Mouse (Mus musculus) hindbrain, embryonic 14.5 days (tissue): ENCODE results near the gene Abcg4. TPM values are rescaled to one million over a fixed set of nuclear protein-coding genes. Genes with fewer than 3 reads are reported as not detected.

ENCODE experiments used
- ATAC-seq: fragments of 200-750 bp; cut with Nextera tagmentation; 2 replicates; pipeline ENCODE4 v1.8.0; 2017; ENCODE audit warnings: moderate number of reproducible peaks, mild to moderate bottlenecking, moderate TSS enrichment, moderate library complexity; ENCODE audit not compliant: low FRiP score
- DNase-seq: peaks from one replicate; pipeline ENCODE4 v3.0.0-alpha.2; 2015; ENCODE audit warnings: low spot score
- H3K27ac ChIP-seq: fragments of 300-500 bp; sonication (generic); 2 replicates; pipeline ENCODE4 v1.5.1; 2014; ENCODE audit warnings: mild to moderate bottlenecking, moderate library complexity
- H3K27me3 ChIP-seq: fragments of 300-500 bp; sonication (generic); 2 replicates; pipeline ENCODE4 v1.6.1; 2014; ENCODE audit warnings: mild to moderate bottlenecking, low read length, mixed read lengths; ENCODE audit not compliant: control insufficient read depth, insufficient read depth
- H3K36me3 ChIP-seq: fragments of 300-500 bp; sonication (generic); replicated peaks from 2 replicates; pipeline ENCODE4 v1.6.1; 2014; ENCODE audit not compliant: control insufficient read depth, insufficient read depth
- H3K4me1 ChIP-seq: fragments of 300-500 bp; sonication (generic); replicated peaks from 2 replicates; pipeline ENCODE4 v1.6.1; 2014; ENCODE audit warnings: antibody characterized with exemption, low read length, mixed read lengths; ENCODE audit not compliant: control insufficient read depth, insufficient read depth
- H3K4me2 ChIP-seq: fragments of 300-500 bp; sonication (generic); replicated peaks from 2 replicates; pipeline ENCODE4 v1.6.1; 2014; ENCODE audit warnings: mild to moderate bottlenecking, moderate library complexity
- H3K4me3 ChIP-seq: fragments of 300-500 bp; sonication (generic); replicated peaks from 2 replicates; pipeline ENCODE4 v1.5.1; 2014; ENCODE audit warnings: mild to moderate bottlenecking, low read length
- H3K9ac ChIP-seq: fragments of 300-500 bp; sonication (generic); 2 replicates; pipeline ENCODE4 v1.6.1; 2014
- H3K9me3 ChIP-seq: fragments of 300-500 bp; sonication (generic); 2 replicates; pipeline ENCODE4 v1.6.1; 2016; ENCODE audit warnings: low read length; ENCODE audit not compliant: control insufficient read depth
- WGBS: fragments of 180-500 bp; shearing (Covaris S2); extraction: QIAGEN DNeasy Blood & Tissue Kit; methylation state at CpG from one replicate; pipeline ENCODE4 v1.1.7; 2014; 5-methylcytosine and 5-hydroxymethylcytosine counted together
- polyA plus RNA-seq: library from polyadenylated mRNA; unstranded; fragments of >200 nt; fragmentation: Nextera tagmentation; extraction: Ambion mirVana; gene quantifications from 2 replicates; pipeline ENCODE4 v1.2.1, GENCODE M21; 2014

Gene Abcg4
- polyA plus RNA-seq, 1 experiment from 2014 or later = 21.7 TPM

DNA sequence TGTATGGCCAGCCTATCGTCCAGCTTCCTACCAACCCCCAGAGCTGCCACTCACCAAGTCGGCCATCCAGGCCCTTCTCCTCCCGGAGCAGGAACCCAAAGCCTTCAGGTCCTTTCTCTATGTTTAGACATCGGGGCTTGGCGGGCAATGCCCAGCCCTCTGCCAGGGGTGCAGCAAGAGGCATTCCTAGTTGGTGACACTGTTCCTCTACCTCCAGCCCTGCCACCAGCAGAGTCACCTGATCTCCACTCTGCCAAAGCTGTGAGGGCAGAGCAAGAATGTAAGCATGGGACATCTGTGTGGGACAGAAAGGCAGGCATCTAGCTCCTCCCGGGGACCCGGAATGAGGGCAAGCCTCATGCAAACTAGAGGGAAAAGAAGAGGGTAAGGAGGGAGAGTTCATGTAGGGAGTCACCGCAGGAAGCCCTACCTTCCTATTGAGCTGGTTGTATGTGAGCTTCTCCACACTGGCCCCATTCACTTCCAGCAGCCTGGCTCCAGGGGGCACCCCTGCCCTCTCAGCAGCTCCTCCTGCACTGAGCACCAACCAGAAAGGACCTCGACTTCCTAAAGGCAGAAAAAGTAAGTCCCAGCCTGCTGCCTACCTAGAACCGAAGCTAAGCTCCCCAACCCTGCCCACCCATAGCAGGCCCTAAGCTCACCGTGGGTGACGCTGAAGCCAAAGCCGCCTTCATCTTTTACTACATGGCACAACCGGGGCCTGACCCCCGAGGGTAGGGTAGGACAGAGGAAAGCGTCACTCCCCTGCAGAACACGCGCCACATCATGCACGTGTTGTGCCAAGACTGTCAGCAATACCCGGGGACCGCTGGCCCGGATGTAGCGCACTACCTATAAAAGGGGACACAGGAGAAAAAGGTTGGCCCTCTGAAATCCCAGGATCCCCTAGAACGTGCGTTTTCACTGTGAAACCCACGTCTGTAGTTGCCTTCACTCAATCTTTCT lies 39.0 kb downstream of the Abcg4 start:
- Histone ChIP-seq H3K36me3 (no peaks in the 10 kb centered on the region), H3K4me3 (no peak overlapping the region), H3K4me1 (peaks cover 20% of the 10 kb centered on the region), H3K27me3 (no peaks in the 10 kb centered on the region), H3K9ac (no peak overlapping the region), H3K9me3 (no peaks in the 10 kb centered on the region), H3K27ac (no peak overlapping the region), H3K4me2 (no peak overlapping the region)
- 52% methylated on average over 26 of the region's 26 CpGs for WGBS
- ATAC-seq (peak; percentile 66; the same call in 1 of the 2 replicates), DNase-seq (no peak)

- Histone ChIP-seq H3K4me2 (no peak overlapping the region), H3K4me1 (peaks cover 4% of the 10 kb centered on the region; the same call in 1 of the 2 replicates), H3K9me3 (no peaks in the 10 kb centered on the region), H3K9ac (no peak overlapping the region), H3K27me3 (no peaks in the 10 kb centered on the region), H3K4me3 (no peak overlapping the region), H3K27ac (no peak overlapping the region), H3K36me3 (no peaks in the 10 kb centered on the region)
- 91% methylated on average over 6 of the region's 6 CpGs for WGBS
- DNase-seq = no peak
- no peak for ATAC-seq
Measured at GRCm38 (mm10) chr9:44247907-44248306, 40.5 kb downstream of the Abcg4 start.

DNA sequence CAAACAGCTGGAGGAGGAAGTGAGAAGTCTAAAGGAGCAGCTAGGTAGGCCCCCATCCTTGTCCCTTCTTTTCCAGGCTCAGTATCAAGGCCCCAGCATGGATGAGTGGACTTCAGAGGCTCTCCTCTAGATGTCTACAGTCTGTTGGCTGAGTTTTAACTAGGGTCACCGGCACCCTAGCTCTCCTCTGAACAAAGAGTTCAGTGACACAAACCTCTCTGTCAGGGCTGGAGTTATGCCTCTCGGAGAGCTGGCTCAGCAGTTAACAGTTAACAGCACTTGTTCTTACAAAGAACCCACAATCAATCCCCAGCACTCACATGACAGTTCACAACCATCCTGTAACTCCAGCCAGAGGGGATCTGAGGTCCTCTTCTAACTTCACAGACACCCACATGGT lies 44.8 kb downstream of the Abcg4 start:
- DNase-seq (no peak), ATAC-seq (no peak)
- Histone ChIP-seq H3K27me3 (no peaks in the 10 kb centered on the region), H3K9me3 (no peaks in the 10 kb centered on the region), H3K27ac (no peak overlapping the region), H3K4me2 (no peak overlapping the region), H3K4me3 (no peak overlapping the region), H3K9ac (no peak overlapping the region), H3K36me3 (no peaks in the 10 kb centered on the region), H3K4me1 (no peaks in the 10 kb centered on the region)
- WGBS = 49% methylated on average over 2 of the region's 2 CpGs

- no peaks in the 10 kb centered on the region for H3K9me3 ChIP-seq
- no peaks in the 10 kb centered on the region for H3K27me3 ChIP-seq
- H3K27ac ChIP-seq = no peak overlapping the region
- DNase-seq (no peak), ATAC-seq (no peak)
- no peaks in the 10 kb centered on the region for H3K36me3 ChIP-seq
- H3K4me3 ChIP-seq = no peak overlapping the region
- H3K4me1 ChIP-seq = no peaks in the 10 kb centered on the region
- H3K9ac ChIP-seq = no peak overlapping the region
- WGBS = 70% methylated on average over 9 of the region's 9 CpGs
- no peak overlapping the region for H3K4me2 ChIP-seq
Measured at GRCm38 (mm10) chr9:44241418-44241817, 47.0 kb downstream of the Abcg4 start.

- Histone ChIP-seq H3K4me3 (no peak overlapping the region), H3K4me1 (no peaks in the 10 kb centered on the region), H3K27ac (no peak overlapping the region), H3K36me3 (no peaks in the 10 kb centered on the region), H3K27me3 (no peaks in the 10 kb centered on the region), H3K9ac (no peak overlapping the region), H3K9me3 (no peaks in the 10 kb centered on the region), H3K4me2 (no peak overlapping the region)
- no peak for ATAC-seq
- DNase-seq = no peak
- WGBS = 43% methylated on average over 5 of the region's 5 CpGs
Measured at GRCm38 (mm10) chr9:44240911-44241310, 47.5 kb downstream of the Abcg4 start.

GRCm38 (mm10) chr9:44240399-44240798 lies 48.0 kb downstream of the Abcg4 start, which contains the start of gene Ccdc153:
Gene Ccdc153 (plus strand): TSS chr9:44240676.
- Histone ChIP-seq H3K36me3 (no peaks in the 10 kb centered on the region), H3K27ac (no peak within 1 kb of the TSS), H3K4me1 (no peaks in the 10 kb centered on the region), H3K27me3 (no peaks in the 10 kb centered on the region), H3K4me3 (no peak within 1 kb of the TSS), H3K9me3 (no peaks in the 10 kb centered on the region), H3K9ac (no peak within 1 kb of the TSS), H3K4me2 (no peak within 1 kb of the TSS)
- ATAC-seq = no peak
- 69% methylated on average over 2 of the region's 2 CpGs for WGBS
- DNase-seq = no peak

DNA sequence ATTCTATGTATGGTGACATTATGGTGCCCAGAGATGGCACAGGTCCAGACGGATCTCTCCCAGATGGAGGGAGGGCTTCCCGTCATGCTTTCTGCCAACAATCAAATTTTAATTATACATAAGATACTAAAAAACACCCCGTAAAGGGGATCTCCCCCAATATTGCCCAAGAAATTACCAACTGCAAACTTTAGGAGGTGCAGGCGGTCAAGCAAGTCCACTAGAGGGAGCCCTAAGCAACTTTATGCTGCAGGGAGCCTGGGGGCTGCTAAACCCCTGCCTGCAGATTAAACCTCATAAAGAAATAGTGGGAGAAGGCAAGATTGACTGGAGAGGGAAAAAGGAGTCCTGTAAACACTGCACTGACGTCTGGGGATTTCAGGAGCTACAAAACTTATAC lies 49.0 kb downstream of the Abcg4 start:
- H3K36me3 ChIP-seq = no peaks in the 10 kb centered on the region
- H3K27me3 ChIP-seq = no peaks in the 10 kb centered on the region
- no peak overlapping the region for H3K9ac ChIP-seq
- no peaks in the 10 kb centered on the region for H3K4me1 ChIP-seq
- H3K9me3 ChIP-seq = no peaks in the 10 kb centered on the region
- H3K4me2 ChIP-seq = no peak overlapping the region
- H3K4me3 ChIP-seq = no peak overlapping the region
- H3K27ac ChIP-seq = no peak overlapping the region
- DNase-seq (peak; percentile 81), ATAC-seq (no peak)
- 13% methylated on average over 5 of the region's 5 CpGs for WGBS

- H3K9me3 ChIP-seq = no peaks in the 10 kb centered on the region
- no peak overlapping the region for H3K27ac ChIP-seq
- H3K36me3 ChIP-seq = no peaks in the 10 kb centered on the region
- no peak for DNase-seq
- ATAC-seq = no peak
- no peak overlapping the region for H3K4me3 ChIP-seq
- no peaks in the 10 kb centered on the region for H3K4me1 ChIP-seq
- 76% methylated on average over 17 of the region's 17 CpGs for WGBS
- no peak overlapping the region for H3K4me2 ChIP-seq
- H3K9ac ChIP-seq = no peak overlapping the region
- no peaks in the 10 kb centered on the region for H3K27me3 ChIP-seq
Measured at GRCm38 (mm10) chr9:44238501-44239190, 49.8 kb downstream of the Abcg4 start.

- no peak overlapping the region for H3K4me2 ChIP-seq
- no peaks in the 10 kb centered on the region for H3K9me3 ChIP-seq
- no peak overlapping the region for H3K9ac ChIP-seq
- ATAC-seq (no peak), DNase-seq (no peak)
- H3K27me3 ChIP-seq = no peaks in the 10 kb centered on the region
- peaks cover 9% of the 10 kb centered on the region for H3K4me1 ChIP-seq
- 84% methylated on average over 4 of the region's 4 CpGs for WGBS
- no peaks in the 10 kb centered on the region for H3K36me3 ChIP-seq
- no peak overlapping the region for H3K27ac ChIP-seq
- no peak overlapping the region for H3K4me3 ChIP-seq
Measured at GRCm38 (mm10) chr9:44237128-44237527, 51.3 kb downstream of the Abcg4 start.
